Comparison of ENCODE assay signal across 8 mouse cellular contexts in the genomic region with DNA sequence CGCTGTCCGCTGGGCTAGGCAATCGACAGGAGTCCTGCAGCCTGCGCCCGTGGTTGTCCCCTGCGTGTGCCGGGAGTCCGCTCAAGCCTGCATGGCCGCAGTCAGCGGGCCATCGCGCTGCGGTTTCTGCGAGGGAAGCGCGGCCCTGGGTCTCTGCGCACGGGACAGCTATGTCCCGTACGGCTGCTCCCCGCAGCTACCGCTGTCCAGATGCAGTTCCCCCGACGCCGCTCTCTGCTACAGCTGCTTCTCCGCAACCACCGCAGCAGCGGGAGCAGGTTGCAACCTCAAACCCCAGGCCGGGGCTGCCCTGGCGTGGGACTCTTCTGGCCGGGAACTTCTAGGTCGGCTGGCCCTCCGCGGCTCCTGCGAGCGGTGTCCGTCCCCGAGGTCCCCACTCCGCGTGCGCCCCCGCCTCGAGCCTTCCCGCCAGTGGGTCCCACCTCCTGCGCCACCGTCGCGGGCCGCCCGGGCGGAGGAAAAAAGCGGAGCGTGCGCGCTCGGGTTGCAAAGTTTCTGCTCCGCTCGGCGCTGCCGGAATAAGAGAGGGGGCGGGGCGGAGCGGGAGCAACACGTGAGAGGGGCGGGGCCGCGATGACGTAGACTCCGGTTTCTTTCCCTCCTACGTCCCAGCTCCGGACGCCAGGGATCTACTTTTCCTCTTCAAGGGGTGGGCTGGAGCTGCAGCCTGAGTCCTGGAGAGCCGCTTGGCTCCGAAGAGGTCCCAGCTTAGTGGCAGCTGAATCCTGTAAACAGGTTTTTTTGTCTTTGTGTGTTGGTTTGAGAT. TPM values are rescaled to one million over a fixed set of nuclear protein-coding genes. Genes with fewer than 3 reads are reported as not detected.
DNase-seq lines count a peak whose midpoint lies in the region; ATAC-seq and TF ChIP-seq lines count a peak whose summit lies in the region.

Gene Cnksr3 (minus strand): TSS at position 542 of the 787 bp plus-strand sequence.

- DNase-seq in 3T3-L1 (ENCODE audit: low read depth, low spot score): peak; percentile 94
- peak; percentile 97 for DNase-seq in brain, adult 2 months (ENCODE audit: low read depth, low spot score)
- DNase-seq in heart, embryonic 10.5 days (ENCODE audit: low spot score): peak; percentile 95
- peak; percentile 98 for DNase-seq in limb, embryonic 14.5 days (ENCODE audit: low spot score)
- peak; percentile 74 to 86 for DNase-seq in spleen, adult 2 months (ENCODE audit: low read depth in 1 of 2, low spot score in 2 of 2)

- H3K27ac ChIP-seq in embryonic fibroblast, embryonic 13.5 days (ENCODE audit: insufficient read depth, low read length): peak within 1 kb of the TSS; percentile 89
- peak within 1 kb of the TSS; percentile 92 for H3K27ac ChIP-seq in heart, embryonic 10.5 days
- peak within 1 kb of the TSS; percentile 90 for H3K27ac ChIP-seq in kidney, embryonic 14.5 days (ENCODE audit: low read depth, low read length)
- peak within 1 kb of the TSS; percentile 90 for H3K27ac ChIP-seq in limb, embryonic 14.5 days (replicated peaks; ENCODE audit: low read depth, low read length)
- H3K27ac ChIP-seq in midbrain, embryonic 16.5 days (ENCODE audit: low read length): peak within 1 kb of the TSS; percentile 56; the same call in 1 of the 2 replicates
- H3K27ac ChIP-seq in spleen, adult 2 months (ENCODE audit: insufficient read depth, low read length): peak within 1 kb of the TSS; percentile 68

- H3K4me3 ChIP-seq in embryonic fibroblast, embryonic 13.5 days (ENCODE audit: insufficient read depth, low read length): peak within 1 kb of the TSS; percentile 91
- H3K4me3 ChIP-seq in heart, embryonic 10.5 days: peak within 1 kb of the TSS; percentile 85
- H3K4me3 ChIP-seq in kidney, embryonic 14.5 days (ENCODE audit: low read length): peak within 1 kb of the TSS; percentile 71
- H3K4me3 ChIP-seq in limb, embryonic 14.5 days (replicated peaks; ENCODE audit: low read length): peak within 1 kb of the TSS; percentile 87
- peak within 1 kb of the TSS; percentile 68 for H3K4me3 ChIP-seq in midbrain, embryonic 16.5 days (ENCODE audit: low read depth, low read length)
- peak within 1 kb of the TSS; percentile 80 for H3K4me3 ChIP-seq in spleen, adult 2 months (ENCODE audit: extremely low read depth, insufficient read depth, insufficient read length)

- H3K9me3 ChIP-seq in heart, embryonic 10.5 days: 0 out of 2 replicates have a peak, but pooled peaks cover 3% of the 10 kb centered on the region
- no peaks in the 10 kb centered on the region for H3K9me3 ChIP-seq in kidney, embryonic 14.5 days (ENCODE audit: control insufficient read depth, low read length)
- H3K9me3 ChIP-seq in limb, embryonic 14.5 days (ENCODE audit: control insufficient read depth, low read length): no peaks in the 10 kb centered on the region
- H3K9me3 ChIP-seq in midbrain, embryonic 16.5 days (replicated peaks; ENCODE audit: control insufficient read depth, low read length, poor library complexity, severe bottlenecking): no peaks in the 10 kb centered on the region

- peak within 1 kb of the TSS; percentile 84 for H3K9ac ChIP-seq in kidney, embryonic 14.5 days (ENCODE audit: low read depth, low read length)
- H3K9ac ChIP-seq in limb, embryonic 14.5 days (ENCODE audit: low read depth, low read length, severe bottlenecking): peak within 1 kb of the TSS; percentile 77
- H3K9ac ChIP-seq in midbrain, embryonic 16.5 days (ENCODE audit: low read depth, low read length): peak within 1 kb of the TSS; percentile 67

- no peaks in the 10 kb centered on the region for H3K27me3 ChIP-seq in heart, embryonic 10.5 days (ENCODE audit: insufficient read depth, poor library complexity, severe bottlenecking)
- no peaks in the 10 kb centered on the region for H3K27me3 ChIP-seq in kidney, embryonic 14.5 days (ENCODE audit: control insufficient read depth, insufficient read depth, low read length)
- H3K27me3 ChIP-seq in limb, embryonic 14.5 days (ENCODE audit: control insufficient read depth, insufficient read depth, low read length): no peaks in the 10 kb centered on the region
- peaks cover 3% of the 10 kb centered on the region for H3K27me3 ChIP-seq in midbrain, embryonic 16.5 days (ENCODE audit: control insufficient read depth, insufficient read depth, low read depth, low read length)
- no peaks in the 10 kb centered on the region for H3K27me3 ChIP-seq in spleen, adult 2 months (ENCODE audit: control insufficient read depth, insufficient read depth, low read length)

- TF ChIP-seq CTCF in embryonic fibroblast, embryonic 13.5 days (IDR thresholded peaks at IDR 0.05; ENCODE audit: borderline replicate concordance, insufficient read depth, low read length): no peak
- no peak for TF ChIP-seq CTCF in spleen, adult 2 months (IDR thresholded peaks at IDR 0.05; ENCODE audit: extremely low read depth, insufficient read depth, insufficient read length, insufficient replicate concordance)

- WGBS in heart, embryonic 10.5 days: under 1% methylated on average over 74 of the region's 74 CpGs
- under 1% methylated on average over 74 of the region's 74 CpGs for WGBS in kidney, embryonic 14.5 days
- WGBS in limb, embryonic 14.5 days: under 1% methylated on average over 62 of the region's 74 CpGs
- WGBS in midbrain, embryonic 16.5 days: under 1% methylated on average over 69 of the region's 74 CpGs
- under 1% methylated on average over 74 of the region's 74 CpGs for WGBS in spleen, adult 2 months

- H3K36me3 ChIP-seq in heart, embryonic 10.5 days: no peaks in the 10 kb centered on the region
- H3K36me3 ChIP-seq in kidney, embryonic 14.5 days (ENCODE audit: control insufficient read depth, insufficient read depth, low read length): no peaks in the 10 kb centered on the region
- no peaks in the 10 kb centered on the region for H3K36me3 ChIP-seq in limb, embryonic 14.5 days (ENCODE audit: control insufficient read depth, insufficient read depth, low read length)
- H3K36me3 ChIP-seq in midbrain, embryonic 16.5 days (ENCODE audit: control insufficient read depth, insufficient read depth, low read length): no peaks in the 10 kb centered on the region
- H3K36me3 ChIP-seq in spleen, adult 2 months (ENCODE audit: control insufficient read depth, insufficient read depth, low read length): no peaks in the 10 kb centered on the region

- peak; percentile 73 for TF ChIP-seq POLR2A in embryonic fibroblast, embryonic 13.5 days (IDR thresholded peaks at IDR 0.05; ENCODE audit: low read depth, low read length)
- TF ChIP-seq POLR2A in limb, embryonic 14.5 days (IDR thresholded peaks at IDR 0.05; ENCODE audit: borderline replicate concordance, extremely low read depth, insufficient read depth, insufficient read length): peak; percentile 92; the same call in 1 of the 2 replicates
- peak; percentile 31 for TF ChIP-seq POLR2A in spleen, adult 2 months (IDR thresholded peaks at IDR 0.05; ENCODE audit: low read depth, low read length)

- H3K4me1 ChIP-seq in embryonic fibroblast, embryonic 13.5 days (ENCODE audit: control insufficient read depth, insufficient read depth, low read length): peaks cover 9% of the 10 kb centered on the region; the same call in 1 of the 2 replicates
- peaks cover 34% of the 10 kb centered on the region for H3K4me1 ChIP-seq in heart, embryonic 10.5 days
- peaks cover 18% of the 10 kb centered on the region; the same call in 1 of the 2 replicates for H3K4me1 ChIP-seq in kidney, embryonic 14.5 days (ENCODE audit: control insufficient read depth, insufficient read depth, low read length)
- H3K4me1 ChIP-seq in limb, embryonic 14.5 days (ENCODE audit: control insufficient read depth, insufficient read depth, low read length): peaks cover 26% of the 10 kb centered on the region
- H3K4me1 ChIP-seq in midbrain, embryonic 16.5 days (ENCODE audit: control insufficient read depth, insufficient read depth, low read length): peaks cover 9% of the 10 kb centered on the region; the same call in 1 of the 2 replicates
- H3K4me1 ChIP-seq in spleen, adult 2 months (ENCODE audit: control insufficient read depth, insufficient read depth, insufficient read length): peaks cover 5% of the 10 kb centered on the region; the same call in 1 of the 2 replicates

- peak; percentile 88 for ATAC-seq in kidney, embryonic 14.5 days (ENCODE audit: low FRiP score, low TSS enrichment)
- ATAC-seq in limb, embryonic 14.5 days (ENCODE audit: low FRiP score, low read depth): peak; percentile 91
- peak; percentile 93 for ATAC-seq in midbrain, embryonic 16.5 days

- H3K4me2 ChIP-seq in kidney, embryonic 14.5 days (replicated peaks; ENCODE audit: low read depth, low read length): peak within 1 kb of the TSS; percentile 82
- peak within 1 kb of the TSS; percentile 89 for H3K4me2 ChIP-seq in limb, embryonic 14.5 days (replicated peaks; ENCODE audit: low read depth, low read length, severe bottlenecking)
- H3K4me2 ChIP-seq in midbrain, embryonic 16.5 days (ENCODE audit: low read length): peak within 1 kb of the TSS; percentile 97

RNA-seq across cellular contexts. Expression of gene Cnksr3, which starts in this region (rescaled TPM):
- polyA plus RNA-seq in embryonic fibroblast, embryonic 13.5 days (2011; ENCODE audit: insufficient read length, low read depth, missing spikeins): 10.8 and 13.9 TPM in 2 replicates
- polyA plus RNA-seq in heart, embryonic 10.5 days (2016; fragmentation: Nextera tagmentation; extraction: Ambion mirVana): 5.0 and 6.6 TPM in 2 replicates
- 8.3 and 15.2 TPM in 2 replicates for polyA plus RNA-seq in kidney, embryonic 14.5 days (2014; fragmentation: Nextera tagmentation; extraction: Ambion mirVana)
- polyA plus RNA-seq in limb, embryonic 14.5 days (2012; rRNA removed): 15.3 and 16.5 TPM in 2 replicates
- 12.3 and 13.0 TPM in 2 replicates for polyA plus RNA-seq in limb, embryonic 14.5 days (2014; fragmentation: Nextera tagmentation; extraction: Ambion mirVana)
- 1.4 and 2.1 TPM in 2 replicates for polyA plus RNA-seq in midbrain, embryonic 16.5 days (2015; fragmentation: Nextera tagmentation; extraction: Ambion mirVana)
- 5.8 TPM in 2 replicates for polyA plus RNA-seq in spleen, adult 2 months (2012; rRNA removed)

Comparison
In these comparisons a context has a peak if more than half of its experiments do, and no peak if none do; other contexts are left out.
1. Peak in every context shown above with its lines: DNase-seq, ATAC-seq, H3K4me3 ChIP-seq and H3K27ac ChIP-seq.
2. POLR2A ChIP-seq: peak in every context shown above with its lines; median percentile 92 in limb, embryonic 14.5 days; 73 in embryonic fibroblast, embryonic 13.5 days; 31 in spleen, adult 2 months.